Mouse (Mus musculus) urinary bladder, postnatal 25 days (tissue): ENCODE results near the gene 2210011C24Rik.

ENCODE experiments used
- DNase-seq: peaks from one replicate; pipeline ENCODE4 v3.0.0; 2022; ENCODE audit warnings: low spot score

The 2210011C24Rik gene

GRCm38 (mm10) chr8:84011705-84012498, at the start of gene 2210011C24Rik:
Gene 2210011C24Rik, minus strand, starts transcription at chr8:84012171.
- no peak for DNase-seq

- DNase-seq = no peak
These were observed 48.3 kb upstream of the 2210011C24Rik start for GRCm38 (mm10) chr8:84060245-84060644.

- no peak for DNase-seq
These were observed 47.3 kb upstream of the 2210011C24Rik start for GRCm38 (mm10) chr8:84059226-84059625.

GRCm38 (mm10) chr8:84057827-84058226, 45.9 kb upstream of the 2210011C24Rik start:
- DNase-seq = no peak

- DNase-seq = no peak
These were observed 41.3 kb upstream of the 2210011C24Rik start for GRCm38 (mm10) chr8:84053229-84053628.

- DNase-seq = no peak
These were observed 40.8 kb upstream of the 2210011C24Rik start for GRCm38 (mm10) chr8:84052746-84053145.

- DNase-seq = no peak
These were observed 36.2 kb upstream of the 2210011C24Rik start for GRCm38 (mm10) chr8:84048171-84048570.

- DNase-seq = no peak
These were observed 34.5 kb upstream of the 2210011C24Rik start for GRCm38 (mm10) chr8:84046505-84046904.

GRCm38 (mm10) chr8:84044900-84045299, 32.9 kb upstream of the 2210011C24Rik start, which contains the start of gene Rln3:
Gene Rln3, minus strand, starts transcription at chr8:84045000.
- DNase-seq = no peak

- no peak for DNase-seq
These were observed 32.1 kb upstream of the 2210011C24Rik start for GRCm38 (mm10) chr8:84044103-84044502.

GRCm38 (mm10) chr8:84042948-84043342, 31.0 kb upstream of the 2210011C24Rik start:
- no peak for DNase-seq

GRCm38 (mm10) chr8:84042066-84042947, 30.3 kb upstream of the 2210011C24Rik start, which contains the start of gene Il27ra:
Gene Il27ra, minus strand, starts transcription at chr8:84042589.
- peak; percentile 51 for DNase-seq

GRCm38 (mm10) chr8:84039050-84039449, 27.1 kb upstream of the 2210011C24Rik start:
- peak; percentile 62 for DNase-seq

- DNase-seq = no peak
These were observed 26.0 kb upstream of the 2210011C24Rik start for GRCm38 (mm10) chr8:84038015-84038414.

- no peak for DNase-seq
These were observed 20.8 kb upstream of the 2210011C24Rik start for GRCm38 (mm10) chr8:84032777-84033176.

- DNase-seq = no peak
These were observed 17.3 kb upstream of the 2210011C24Rik start for GRCm38 (mm10) chr8:84029272-84029671.

- DNase-seq = no peak
These were observed 15.5 kb upstream of the 2210011C24Rik start for GRCm38 (mm10) chr8:84027449-84027848.

- DNase-seq = no peak
These were observed 13.9 kb upstream of the 2210011C24Rik start for GRCm38 (mm10) chr8:84025863-84026262.

- no peak for DNase-seq
These were observed 12.2 kb upstream of the 2210011C24Rik start for GRCm38 (mm10) chr8:84024171-84024570.

- DNase-seq = no peak
These were observed 11.7 kb upstream of the 2210011C24Rik start for GRCm38 (mm10) chr8:84023631-84024030.

GRCm38 (mm10) chr8:84023085-84023484, 11.1 kb upstream of the 2210011C24Rik start:
- DNase-seq = peak; percentile 55

GRCm38 (mm10) chr8:84021569-84021968, 9.6 kb upstream of the 2210011C24Rik start:
- no peak for DNase-seq

- no peak for DNase-seq
These were observed 9.1 kb upstream of the 2210011C24Rik start, which contains the start of gene Palm3 for GRCm38 (mm10) chr8:84021096-84021495. Gene Palm3, plus strand, starts transcription at chr8:84021471.
